Mouse (Mus musculus) urinary bladder, adult 18-20 months (tissue): Measurements from ENCODE around the gene Tmem169.
"Not testable (repeated sequence)": the region's sequence is repeated elsewhere in the genome, so short reads cannot be mapped to it uniquely, and the experiment has no call there.

Experiments used
- DNase-seq, 2 experiments: peaks; one replicate each; pipeline ENCODE4 v3.0.0; 2022; ENCODE audit warnings: low spot score in 2 of 2, mixed read lengths in 2 of 2

The Tmem169 gene

GRCm38 (mm10) chr1:72283992-72284485 lies at the start of gene Tmem169, which contains the start of gene Pecr:
Gene Tmem169, plus strand, starts transcription at chr1:72284369.
Gene Pecr, minus strand, starts transcription at chr1:72284314.
- peak; percentile 88 to 92 for DNase-seq

GRCm38 (mm10) chr1:72236363-72237006 lies 47.7 kb upstream of the Tmem169 start:
- DNase-seq, result peak; percentile 71 to 73

GRCm38 (mm10) chr1:72237007-72237775 lies 47.0 kb upstream of the Tmem169 start:
- no peak for DNase-seq

GRCm38 (mm10) chr1:72238016-72238580 lies 46.1 kb upstream of the Tmem169 start:
- DNase-seq, result no peak

GRCm38 (mm10) chr1:72239113-72239512 lies 45.1 kb upstream of the Tmem169 start:
- DNase-seq, result not testable (repeated sequence)

- DNase-seq, result no peak
Measured at GRCm38 (mm10) chr1:72242581-72243143, 41.5 kb upstream of the Tmem169 start.

- DNase-seq, result peak; percentile 92 to 95
Measured at GRCm38 (mm10) chr1:72243656-72244316, 40.4 kb upstream of the Tmem169 start.

- no peak for DNase-seq
Measured at GRCm38 (mm10) chr1:72244317-72245036, 39.7 kb upstream of the Tmem169 start.

- DNase-seq, result not testable (repeated sequence)
Measured at GRCm38 (mm10) chr1:72248226-72248737, 35.9 kb upstream of the Tmem169 start.

GRCm38 (mm10) chr1:72251806-72252205 lies 32.4 kb upstream of the Tmem169 start:
- DNase-seq, result no peak

GRCm38 (mm10) chr1:72253881-72254491 lies 30.2 kb upstream of the Tmem169 start:
- DNase-seq, result peak in 1 of 2 experiments; percentile 12

- peak; percentile 79 to 90 for DNase-seq
Measured at GRCm38 (mm10) chr1:72254545-72255061, 29.6 kb upstream of the Tmem169 start.

GRCm38 (mm10) chr1:72255062-72255853 lies 28.9 kb upstream of the Tmem169 start:
- peak; percentile 16 to 26 for DNase-seq

- no peak for DNase-seq
Measured at GRCm38 (mm10) chr1:72255854-72256175, 28.4 kb upstream of the Tmem169 start.

- no peak for DNase-seq
Measured at GRCm38 (mm10) chr1:72256381-72257256, 27.6 kb upstream of the Tmem169 start.

GRCm38 (mm10) chr1:72263099-72263498 lies 21.1 kb upstream of the Tmem169 start:
- DNase-seq, result no peak

GRCm38 (mm10) chr1:72278085-72278484 lies 6.1 kb upstream of the Tmem169 start:
- no peak for DNase-seq

GRCm38 (mm10) chr1:72282604-72283003 lies 1.6 kb upstream of the Tmem169 start:
- no peak for DNase-seq
